Mouse (Mus musculus) retina, adult 2 months (tissue): Measurements from ENCODE around the gene Spindoc.
"Not testable (repeated sequence)": the region's sequence is repeated elsewhere in the genome, so short reads cannot be mapped to it uniquely, and the experiment has no call there.

ENCODE experiments used
- DNase-seq: peaks from one replicate; pipeline ENCODE4 v3.0.0-alpha.2; 2012; ENCODE audit warnings: low read depth, low spot score

The Spindoc gene

DNA sequence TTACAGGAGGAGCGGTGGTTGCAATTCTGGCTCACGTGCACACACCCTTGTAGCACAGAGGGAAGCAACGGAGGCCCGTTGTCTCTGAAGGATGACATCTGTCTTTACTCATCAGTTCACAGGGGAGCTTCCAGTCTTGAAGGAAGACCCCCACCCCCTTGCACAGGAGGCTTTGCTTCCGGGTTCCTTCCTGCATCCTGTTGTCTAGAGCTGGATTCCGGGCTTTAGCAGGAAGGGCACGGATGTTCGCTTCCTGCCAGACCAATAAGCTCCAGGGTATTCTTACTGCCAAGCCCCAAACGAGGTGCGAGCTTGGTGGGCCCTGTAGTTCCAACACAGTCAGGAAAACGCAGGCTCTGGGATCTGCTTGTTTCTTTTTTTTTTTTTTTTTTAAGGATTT, 17.8 kb upstream of the Spindoc start:
- no peak for DNase-seq

GRCm38 (mm10) chr19:7398898-7399297, 16.1 kb upstream of the Spindoc start:
- DNase-seq = not testable (repeated sequence)

DNA sequence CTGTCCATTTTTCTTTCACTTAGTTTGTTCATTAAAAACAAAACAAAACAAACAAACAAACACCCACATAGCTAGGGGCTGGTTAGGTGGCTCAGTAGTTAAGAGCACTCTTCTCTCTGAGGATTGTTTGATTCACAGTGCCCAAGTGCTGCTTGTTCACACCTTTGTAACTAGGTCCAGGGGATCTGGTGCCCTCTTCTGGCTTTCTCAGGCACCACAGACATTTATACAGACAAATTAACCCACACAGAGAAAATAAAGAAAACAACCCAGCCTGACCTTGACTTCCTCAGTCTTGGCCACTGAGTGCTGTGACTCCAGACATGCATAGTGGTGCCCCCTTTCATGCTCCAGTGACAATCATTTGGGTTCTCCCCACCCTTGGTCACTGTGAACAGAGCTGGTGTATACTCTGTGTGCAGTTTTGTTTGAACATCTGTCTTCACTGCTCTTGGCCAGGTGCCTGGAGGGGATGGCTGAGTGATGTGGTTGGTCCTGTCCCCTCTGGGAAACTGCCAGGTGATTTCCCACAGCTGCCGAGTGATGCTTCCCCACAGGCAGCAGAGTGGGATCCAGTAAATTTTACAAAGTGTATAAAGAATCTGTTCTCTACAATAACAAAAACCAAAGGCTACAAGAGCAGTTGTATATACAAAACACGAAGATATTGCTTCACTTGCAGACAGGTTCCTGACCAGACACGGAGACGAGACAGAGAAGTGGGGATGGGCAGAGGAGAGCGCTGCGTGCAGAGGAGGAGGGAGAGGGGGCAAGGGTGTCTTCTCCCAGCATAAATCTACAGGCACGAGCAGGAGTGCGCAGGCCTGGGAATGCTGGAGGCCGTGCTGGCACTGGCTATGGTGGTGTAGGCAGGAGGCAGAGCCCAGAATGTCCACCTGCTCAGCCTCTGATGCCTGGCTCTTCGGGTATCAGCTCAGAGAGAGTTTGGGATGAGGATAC, 14.4 kb upstream of the Spindoc start:
- not testable (repeated sequence) for DNase-seq

DNA sequence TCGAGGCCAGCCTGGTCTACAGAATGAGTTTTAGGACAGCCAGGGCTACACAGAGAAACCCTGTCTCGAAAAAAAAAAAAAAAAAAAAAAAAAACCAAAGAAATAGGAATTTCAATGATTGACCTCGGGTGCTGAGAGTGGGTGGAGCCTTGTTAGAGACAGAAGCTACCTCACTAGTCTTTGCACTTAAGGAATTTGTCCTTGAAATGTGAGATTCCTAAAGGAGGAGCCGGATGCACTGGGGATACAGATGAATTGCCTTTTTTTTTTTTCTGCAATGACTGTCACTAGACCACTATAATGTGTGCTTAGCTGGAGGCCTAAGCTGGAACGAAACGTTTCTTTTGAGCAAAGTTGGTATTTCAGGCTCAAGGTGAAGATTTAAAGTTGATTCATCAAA, 5.7 kb upstream of the Spindoc start:
- no peak for DNase-seq

- no peak for DNase-seq
Measured at GRCm38 (mm10) chr19:7386042-7386441, 3.2 kb upstream of the Spindoc start.

DNA sequence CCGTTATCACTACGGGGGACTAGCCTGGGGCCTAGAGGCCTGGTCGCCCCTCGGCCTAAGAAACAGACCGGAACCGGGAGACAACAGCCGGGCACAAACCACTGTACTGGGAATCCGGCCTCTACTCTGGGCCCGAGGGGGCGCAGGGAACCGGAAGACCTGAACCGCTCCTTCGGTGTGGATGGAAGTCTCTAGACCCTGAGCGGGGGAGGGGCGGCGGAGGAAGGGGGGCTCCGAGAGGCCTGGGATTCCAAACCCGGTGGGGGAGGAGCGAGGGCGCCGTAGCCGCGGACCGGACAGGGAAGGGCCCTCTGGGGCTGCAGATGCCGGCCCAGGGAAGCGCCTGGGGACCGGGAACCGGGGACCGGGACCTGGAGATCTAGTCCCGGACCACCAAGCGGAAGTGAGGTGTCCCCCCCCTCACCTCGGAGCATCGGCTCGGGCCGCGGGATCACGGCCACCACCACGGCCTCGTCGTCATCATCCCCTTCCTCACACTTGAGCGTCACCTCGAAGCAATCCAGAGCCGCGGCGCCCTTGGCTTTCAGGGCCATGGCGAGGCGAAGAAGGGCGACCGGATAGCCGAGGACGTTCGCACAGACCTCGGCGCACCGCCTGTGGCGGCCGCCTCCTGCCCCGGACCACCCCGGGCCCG, 419 bp downstream of the Spindoc start:
- no peak for DNase-seq

DNA sequence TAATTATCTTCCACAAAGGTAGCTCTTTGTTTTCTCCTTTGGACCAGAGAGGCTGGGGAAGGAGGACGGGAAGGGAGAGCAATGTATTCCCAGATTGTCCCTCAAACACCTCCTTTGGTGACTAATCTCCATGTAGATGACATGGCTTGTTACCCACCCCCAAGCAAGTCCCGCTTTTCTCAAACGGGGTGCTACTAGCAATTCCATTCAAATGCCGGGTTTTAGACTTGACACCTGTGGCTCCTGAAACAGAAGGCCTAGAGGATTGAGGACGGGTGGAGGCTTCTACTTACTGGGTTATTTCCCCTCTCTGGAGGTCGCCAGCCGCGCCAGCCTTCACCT, 917 bp downstream of the Spindoc start:
- DNase-seq = no peak

DNA sequence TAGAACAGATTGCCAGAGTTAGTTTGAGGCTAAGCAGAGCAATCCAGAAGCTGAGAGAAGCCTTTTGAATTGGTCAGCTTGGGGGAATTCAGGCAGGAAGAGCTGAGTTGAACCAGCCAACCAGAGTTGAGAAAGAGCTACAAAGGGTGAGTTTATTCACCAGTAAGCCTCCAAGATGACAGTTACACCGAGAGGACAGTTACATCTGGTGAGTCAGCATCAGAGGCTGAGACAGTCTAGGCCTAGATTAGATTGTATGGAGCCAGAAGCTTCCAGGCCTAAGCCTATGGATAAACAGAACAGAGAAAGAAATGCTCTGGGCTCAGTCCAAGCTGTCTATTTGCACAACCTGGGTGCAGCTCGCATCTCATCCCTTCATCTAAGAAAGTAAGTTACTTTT, 5.2 kb downstream of the Spindoc start:
- no peak for DNase-seq

DNA sequence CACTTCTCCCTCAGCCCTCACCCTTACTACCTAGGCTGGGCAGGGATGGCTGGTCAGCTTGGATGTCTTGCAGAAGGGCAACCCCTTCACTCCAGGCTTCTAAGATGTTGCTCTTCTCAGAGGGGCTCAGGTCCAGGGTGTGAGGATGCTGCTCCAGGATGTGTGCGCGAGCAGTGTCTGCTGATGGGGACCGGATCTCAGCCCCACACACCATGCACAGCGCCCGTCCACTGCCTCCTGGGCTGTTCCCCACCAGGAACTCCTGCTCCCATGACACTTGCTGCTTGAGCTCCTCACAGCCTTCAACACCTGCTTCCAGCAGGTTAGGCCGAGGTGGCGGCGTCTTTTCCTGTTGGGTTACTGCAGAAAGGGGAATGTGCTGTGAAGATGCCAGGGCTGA, 8.3 kb downstream of the Spindoc start:
- DNase-seq = no peak

DNA sequence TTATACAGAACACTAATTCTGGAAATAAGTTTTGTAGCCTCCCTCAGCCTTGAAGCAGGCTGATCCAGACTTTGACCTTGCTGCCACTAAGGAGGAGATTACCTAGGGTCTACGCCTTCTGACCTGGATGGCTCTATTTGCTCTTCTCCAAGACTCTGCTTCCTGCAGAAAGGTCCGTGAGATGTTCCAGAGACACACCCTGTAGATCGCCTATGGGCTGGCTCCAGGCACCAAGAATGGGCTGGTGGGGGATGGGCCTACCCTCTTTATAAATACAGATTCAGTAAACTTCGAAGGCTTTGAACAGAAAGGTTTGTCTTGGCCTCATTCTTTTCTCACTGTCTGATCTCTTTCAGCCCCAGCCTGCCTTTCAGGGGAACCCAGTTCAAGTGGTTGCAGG, 13.3 kb downstream of the Spindoc start:
- DNase-seq = not testable (repeated sequence)

GRCm38 (mm10) chr19:7353636-7354035, 29.2 kb downstream of the Spindoc start:
- no peak for DNase-seq

DNA sequence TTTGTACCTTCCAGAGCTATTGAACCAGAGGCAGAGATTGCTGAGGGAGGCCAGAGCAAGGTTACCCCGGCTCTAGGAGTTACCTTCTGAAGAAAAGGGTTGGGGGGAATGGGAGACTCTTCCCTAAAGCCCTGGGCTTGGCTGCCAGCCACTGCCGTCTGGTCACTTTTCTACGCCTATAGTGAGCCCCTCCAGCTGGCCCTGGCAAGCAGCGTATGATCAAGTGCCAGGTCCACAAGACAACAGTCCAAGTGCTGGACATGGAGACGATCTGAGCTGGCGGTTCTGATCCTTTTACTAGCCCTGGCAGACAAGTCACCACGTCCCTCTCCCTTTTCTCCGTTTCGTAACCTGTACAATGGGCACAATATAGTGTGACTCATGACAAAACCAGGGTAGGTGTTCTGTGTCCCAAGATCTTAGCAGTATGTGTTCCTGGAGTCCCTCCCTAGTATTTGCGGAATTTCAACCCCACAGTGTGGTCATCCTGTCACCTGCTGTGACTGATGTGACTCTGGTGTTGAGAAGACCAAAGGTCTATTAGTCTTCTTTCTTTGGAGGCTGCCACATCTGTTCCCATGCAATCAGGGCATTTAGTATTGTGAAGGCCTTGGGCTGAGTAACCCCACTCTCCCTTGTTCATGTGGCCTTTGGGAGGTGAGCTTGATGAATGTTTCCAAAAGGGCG, 29.8 kb downstream of the Spindoc start:
- DNase-seq = no peak

DNA sequence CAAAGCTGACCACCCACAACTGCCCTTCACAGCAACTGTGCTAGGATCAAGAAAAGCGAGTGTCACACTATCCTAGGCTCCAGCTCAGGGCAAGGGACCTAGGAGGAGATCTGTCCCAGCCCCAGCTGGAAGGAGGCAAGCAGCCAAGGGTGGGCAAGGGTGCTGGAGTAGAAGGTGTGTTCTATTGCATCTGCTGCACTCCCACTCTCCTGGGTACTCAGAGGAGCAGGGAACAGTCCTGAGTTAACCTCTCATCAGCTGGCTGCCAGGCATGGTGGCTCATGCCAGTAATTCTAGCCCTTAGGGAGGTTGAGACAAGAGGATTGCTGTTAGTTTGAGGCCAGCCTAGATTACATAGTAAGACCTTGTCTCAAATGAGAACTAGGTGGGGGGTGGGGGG, 32.8 kb downstream of the Spindoc start:
- DNase-seq = no peak

- no peak for DNase-seq
Measured at GRCm38 (mm10) chr19:7345235-7345755, 37.5 kb downstream of the Spindoc start.

GRCm38 (mm10) chr19:7342646-7343045, 40.1 kb downstream of the Spindoc start:
- DNase-seq = no peak

GRCm38 (mm10) chr19:7341512-7342397, 41.0 kb downstream of the Spindoc start, which contains the start of gene Mark2:
Gene Mark2 (minus strand): TSS chr19:7341860.
- peak; percentile 99 for DNase-seq

DNA sequence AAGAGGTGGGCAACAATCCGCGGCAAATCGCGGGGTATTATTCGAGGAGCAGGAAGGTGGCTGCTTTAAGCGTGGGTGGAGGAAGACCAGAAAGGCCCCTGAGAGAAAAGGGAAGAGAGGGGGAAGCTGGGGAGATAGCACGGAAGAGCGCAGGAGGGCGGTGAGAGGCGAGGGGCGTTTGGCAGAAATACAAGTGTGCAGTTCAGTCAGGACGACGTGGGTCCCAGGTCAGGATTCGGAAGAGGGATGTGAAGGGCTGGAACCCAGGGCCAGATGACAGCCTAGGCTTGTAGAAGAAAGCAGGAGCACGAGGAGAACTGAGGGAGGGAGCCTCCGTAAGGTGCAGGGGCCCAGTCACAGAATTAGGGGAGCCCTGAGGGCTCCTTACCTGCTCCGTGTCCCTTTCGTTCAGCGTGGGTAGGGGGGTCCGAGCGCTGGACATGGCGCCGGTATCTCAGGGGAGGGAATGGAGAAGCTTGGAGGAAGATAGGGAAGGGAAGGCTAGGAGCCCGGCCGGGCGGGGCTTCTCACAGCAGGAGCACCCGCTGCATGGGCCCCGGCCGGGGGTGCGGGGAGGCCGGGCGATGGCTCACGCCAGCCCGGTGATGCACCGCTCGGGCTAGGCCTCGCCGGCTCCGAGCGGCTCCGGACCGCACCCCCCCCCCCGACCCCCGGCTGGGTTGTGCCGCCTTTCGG, 41.9 kb downstream of the Spindoc start:
- DNase-seq = no peak

GRCm38 (mm10) chr19:7340371-7340779, 42.4 kb downstream of the Spindoc start:
- DNase-seq = no peak

DNA sequence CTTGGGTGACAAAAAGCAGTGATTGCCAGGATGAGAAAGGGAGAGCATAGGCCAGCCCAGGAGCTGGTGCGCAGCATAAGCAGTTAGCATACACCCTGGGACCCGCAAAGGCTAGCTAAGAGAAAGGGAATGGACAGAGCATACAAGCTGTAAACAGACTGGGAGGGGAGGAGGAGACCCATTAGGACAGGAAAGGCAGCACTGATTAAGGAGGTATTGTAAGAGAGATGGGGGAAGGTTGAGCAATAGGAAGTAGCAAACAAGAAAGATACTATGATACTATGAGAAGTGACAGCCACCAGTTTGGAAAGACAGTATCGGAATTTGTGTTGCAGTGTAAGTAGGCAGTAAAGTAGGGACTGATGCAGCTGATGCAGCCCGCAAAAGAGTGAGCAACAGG, 42.9 kb downstream of the Spindoc start:
- DNase-seq = no peak

DNA sequence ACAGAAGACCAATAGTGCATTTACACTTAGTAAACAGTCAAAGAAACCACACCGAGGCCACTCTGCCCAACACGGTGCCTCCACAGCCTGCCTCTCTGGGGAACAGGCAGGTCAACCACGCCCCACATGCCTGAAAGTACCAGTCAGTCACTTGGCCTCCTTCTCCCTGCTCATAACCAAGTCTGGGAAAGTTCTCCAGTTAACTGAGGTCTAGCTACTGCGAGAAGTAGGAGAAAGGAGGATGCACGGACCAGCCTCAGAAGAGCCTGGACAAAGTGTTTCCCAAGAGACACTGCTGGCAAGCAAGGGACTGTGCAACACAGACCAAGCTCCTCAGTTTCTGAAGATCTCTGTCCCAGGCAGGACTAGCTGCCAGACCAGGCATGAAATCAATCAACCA, 43.8 kb downstream of the Spindoc start:
- no peak for DNase-seq
